Mouse (Mus musculus): Measurements from ENCODE around the gene C130032M10Rik. TPM values are rescaled to one million over a fixed set of nuclear protein-coding genes. Genes with fewer than 3 reads are reported as not detected.

Gene C130032M10Rik
- total and polyA plus RNA-seq, 2 experiments from 2014 or later: 0.22 TPM; not detected in 1

DNA sequence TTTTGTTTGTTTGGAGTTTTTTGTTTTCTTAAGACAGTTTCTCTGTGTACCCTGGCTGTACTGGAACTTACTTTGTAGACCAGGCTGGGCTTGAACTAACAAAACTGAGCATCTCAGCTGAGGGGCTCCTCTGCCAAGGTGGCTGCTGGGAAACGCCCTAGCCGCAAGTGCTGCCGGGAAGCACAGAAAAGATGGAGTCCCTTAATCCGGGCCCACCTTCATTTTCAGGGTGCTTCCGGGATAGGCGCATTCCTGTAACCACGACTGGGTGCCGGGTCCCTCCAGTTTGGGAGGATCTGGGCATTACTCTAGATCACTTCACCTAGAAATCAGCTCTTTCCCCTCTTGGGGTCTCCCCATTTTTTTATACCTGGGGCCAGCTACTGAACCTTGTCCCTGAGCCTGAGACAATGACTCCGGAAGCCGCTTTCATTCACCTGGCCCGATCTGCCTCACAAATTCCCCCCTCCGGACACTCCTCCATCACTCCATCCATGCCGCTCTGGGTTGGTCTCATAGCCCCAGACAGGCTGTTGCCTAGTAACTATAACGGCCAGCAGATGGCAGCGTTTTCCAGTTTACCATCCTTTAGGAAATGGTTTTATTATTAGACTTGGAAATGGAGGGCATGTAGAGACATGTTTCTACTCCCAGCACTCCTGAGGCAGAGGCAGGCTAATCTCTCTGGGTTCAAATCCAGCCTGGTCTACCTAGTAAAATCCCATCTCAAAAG is 15.5 kb upstream of the C130032M10Rik start:
- 18% methylated on average over 15 of the region's 15 CpGs for WGBS
- no peak overlapping the region for H3K4me3 ChIP-seq (ENCODE audit: low read depth, low read length)

DNA sequence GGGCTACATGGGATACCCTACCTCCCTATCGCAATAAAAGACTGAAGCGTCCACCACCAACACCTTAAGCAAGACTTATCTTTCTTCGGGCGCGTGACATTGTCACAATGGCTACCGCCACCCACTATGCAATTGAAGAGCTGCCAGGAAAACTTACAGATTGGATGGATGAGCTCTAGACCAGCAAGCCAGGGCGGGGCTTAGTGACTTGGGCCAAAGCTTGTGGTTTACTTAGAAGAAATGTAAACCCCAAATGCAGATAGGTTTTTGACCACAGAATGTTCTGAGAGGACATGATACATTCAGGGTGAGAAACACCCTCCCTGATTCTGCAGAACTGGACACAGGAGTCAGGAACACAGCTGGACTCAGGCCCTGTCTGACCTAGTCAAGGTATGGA is 14.4 kb upstream of the C130032M10Rik start:
- TF ChIP-seq CTCF (IDR thresholded peaks at IDR 0.05; ENCODE audit: low read depth): no peak
- no peak for TF ChIP-seq EP300 (IDR thresholded peaks at IDR 0.05; ENCODE audit: low read depth)
- no peaks in the 10 kb centered on the region for H3K9me3 ChIP-seq (replicated peaks; ENCODE audit: control insufficient read depth, low read length)
- no peak overlapping the region for H3K9ac ChIP-seq (replicated peaks; ENCODE audit: low read depth, low read length)
- DNase-seq (ENCODE audit: low spot score) (no peak), ATAC-seq (ENCODE audit: insufficient read depth, low read depth) (no peak)
- no peaks in the 10 kb centered on the region for H3K36me3 ChIP-seq (replicated peaks; ENCODE audit: control insufficient read depth, insufficient read depth, low read length)
- H3K4me3 ChIP-seq (ENCODE audit: low read depth, low read length): no peak overlapping the region
- 89% methylated on average over 7 of the region's 7 CpGs for WGBS
- no peak overlapping the region for H3K4me2 ChIP-seq (ENCODE audit: low read depth, low read length)
- no peaks in the 10 kb centered on the region for H3K27me3 ChIP-seq (ENCODE audit: control insufficient read depth, insufficient read depth, low read length)
- no peaks in the 10 kb centered on the region for H3K4me1 ChIP-seq (ENCODE audit: control insufficient read depth, insufficient read depth)
- no peak overlapping the region for H3K27ac ChIP-seq (ENCODE audit: low read depth)

More for the DNA sequence above, 15.5 kb upstream of the C130032M10Rik start:
- DNase-seq (ENCODE audit: low spot score) (peak; percentile 75), ATAC-seq (ENCODE audit: insufficient read depth, low read depth) (no peak)
- Histone ChIP-seq H3K9me3 (replicated peaks; ENCODE audit: control insufficient read depth, low read length) (no peaks in the 10 kb centered on the region), H3K27me3 (ENCODE audit: control insufficient read depth, insufficient read depth, low read length) (no peaks in the 10 kb centered on the region), H3K4me1 (ENCODE audit: control insufficient read depth, insufficient read depth) (no peaks in the 10 kb centered on the region), H3K4me2 (ENCODE audit: low read depth, low read length) (no peak overlapping the region), H3K9ac (replicated peaks; ENCODE audit: low read depth, low read length) (no peak overlapping the region), H3K36me3 (replicated peaks; ENCODE audit: control insufficient read depth, insufficient read depth, low read length) (no peaks in the 10 kb centered on the region), H3K27ac (ENCODE audit: low read depth) (no peak overlapping the region)
- TF ChIP-seq EP300 (IDR thresholded peaks at IDR 0.05; ENCODE audit: low read depth) (no peak), CTCF (IDR thresholded peaks at IDR 0.05; ENCODE audit: low read depth) (peak; percentile 76)

GRCm38 (mm10) chr9:114501913-114502312 is 13.6 kb upstream of the C130032M10Rik start:
- DNase-seq (ENCODE audit: low spot score): no peak
- 95% methylated on average over 11 of the region's 11 CpGs for WGBS

GRCm38 (mm10) chr9:114502711-114503427 is 12.6 kb upstream of the C130032M10Rik start:
- TF ChIP-seq CTCF (IDR thresholded peaks at IDR 0.05; ENCODE audit: low read depth) (no peak), EP300 (IDR thresholded peaks at IDR 0.05; ENCODE audit: low read depth) (no peak)
- no peaks in the 10 kb centered on the region for H3K9me3 ChIP-seq (replicated peaks; ENCODE audit: control insufficient read depth, low read length)
- no peak overlapping the region for H3K4me2 ChIP-seq (ENCODE audit: low read depth, low read length)
- 46% methylated on average over 15 of the region's 15 CpGs for WGBS
- no peak overlapping the region for H3K27ac ChIP-seq (ENCODE audit: low read depth)
- no peaks in the 10 kb centered on the region for H3K4me1 ChIP-seq (ENCODE audit: control insufficient read depth, insufficient read depth)
- ATAC-seq (ENCODE audit: insufficient read depth, low read depth) (no peak), DNase-seq (ENCODE audit: low spot score) (no peak)
- H3K9ac ChIP-seq (replicated peaks; ENCODE audit: low read depth, low read length): no peak overlapping the region
- no peaks in the 10 kb centered on the region for H3K27me3 ChIP-seq (ENCODE audit: control insufficient read depth, insufficient read depth, low read length)
- no peak overlapping the region for H3K4me3 ChIP-seq (ENCODE audit: low read depth, low read length)
- H3K36me3 ChIP-seq (replicated peaks; ENCODE audit: control insufficient read depth, insufficient read depth, low read length): no peaks in the 10 kb centered on the region

More at GRCm38 (mm10) chr9:114501913-114502312, 13.6 kb upstream of the C130032M10Rik start:
- no peak for TF ChIP-seq CTCF (IDR thresholded peaks at IDR 0.05; ENCODE audit: low read depth)
- no peak for TF ChIP-seq EP300 (IDR thresholded peaks at IDR 0.05; ENCODE audit: low read depth)
- Histone ChIP-seq H3K27me3 (ENCODE audit: control insufficient read depth, insufficient read depth, low read length) (no peaks in the 10 kb centered on the region), H3K27ac (ENCODE audit: low read depth) (no peak overlapping the region), H3K9me3 (replicated peaks; ENCODE audit: control insufficient read depth, low read length) (no peaks in the 10 kb centered on the region), H3K4me2 (ENCODE audit: low read depth, low read length) (no peak overlapping the region), H3K36me3 (replicated peaks; ENCODE audit: control insufficient read depth, insufficient read depth, low read length) (no peaks in the 10 kb centered on the region), H3K9ac (replicated peaks; ENCODE audit: low read depth, low read length) (no peak overlapping the region), H3K4me1 (ENCODE audit: control insufficient read depth, insufficient read depth) (no peaks in the 10 kb centered on the region), H3K4me3 (ENCODE audit: low read depth, low read length) (no peak overlapping the region)
- ATAC-seq (ENCODE audit: insufficient read depth, low read depth): no peak

DNA sequence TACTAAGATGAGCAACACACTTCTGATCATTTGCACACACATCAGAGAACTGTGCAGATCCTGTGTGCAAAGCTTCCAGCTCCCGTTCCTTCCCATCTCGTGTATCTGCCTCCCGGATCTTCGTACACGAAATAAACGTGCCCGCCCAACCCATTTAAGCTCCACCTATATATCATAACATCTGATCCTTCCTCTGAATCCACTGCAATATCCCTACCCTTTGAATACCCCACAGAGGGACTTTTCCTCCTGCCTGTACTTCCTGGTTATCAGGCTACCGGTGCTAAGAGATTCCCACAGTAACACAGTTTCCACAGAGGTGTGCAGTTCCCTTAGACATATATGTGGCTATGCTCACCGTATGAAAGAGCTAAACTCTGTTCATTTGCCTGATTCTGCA is 10.7 kb upstream of the C130032M10Rik start, which contains the start of gene Ccr4:
Gene Ccr4 (minus strand): TSS at position 101 of the 400 bp plus-strand sequence.
- TF ChIP-seq CTCF (IDR thresholded peaks at IDR 0.05; ENCODE audit: low read depth) (no peak), EP300 (IDR thresholded peaks at IDR 0.05; ENCODE audit: low read depth) (no peak)
- 85% methylated on average over 9 of the region's 9 CpGs for WGBS
- DNase-seq (ENCODE audit: low spot score): no peak

More for the DNA sequence above, 10.7 kb upstream of the C130032M10Rik start, which contains the start of gene Ccr4:
- no peak within 1 kb of the TSS for H3K4me2 ChIP-seq (ENCODE audit: low read depth, low read length)
- no peaks in the 10 kb centered on the region for H3K27me3 ChIP-seq (ENCODE audit: control insufficient read depth, insufficient read depth, low read length)
- H3K9me3 ChIP-seq (replicated peaks; ENCODE audit: control insufficient read depth, low read length): no peaks in the 10 kb centered on the region
- H3K27ac ChIP-seq (ENCODE audit: low read depth): no peak within 1 kb of the TSS
- ATAC-seq (ENCODE audit: insufficient read depth, low read depth): no peak
- H3K4me3 ChIP-seq (ENCODE audit: low read depth, low read length): no peak within 1 kb of the TSS
- H3K9ac ChIP-seq (replicated peaks; ENCODE audit: low read depth, low read length): no peak within 1 kb of the TSS
- H3K4me1 ChIP-seq (ENCODE audit: control insufficient read depth, insufficient read depth): no peaks in the 10 kb centered on the region
- no peaks in the 10 kb centered on the region for H3K36me3 ChIP-seq (replicated peaks; ENCODE audit: control insufficient read depth, insufficient read depth, low read length)

All from heart, postnatal 0 days (tissue).